Mouse (Mus musculus): Measurements from ENCODE around the gene Ppp6r1.

DNA sequence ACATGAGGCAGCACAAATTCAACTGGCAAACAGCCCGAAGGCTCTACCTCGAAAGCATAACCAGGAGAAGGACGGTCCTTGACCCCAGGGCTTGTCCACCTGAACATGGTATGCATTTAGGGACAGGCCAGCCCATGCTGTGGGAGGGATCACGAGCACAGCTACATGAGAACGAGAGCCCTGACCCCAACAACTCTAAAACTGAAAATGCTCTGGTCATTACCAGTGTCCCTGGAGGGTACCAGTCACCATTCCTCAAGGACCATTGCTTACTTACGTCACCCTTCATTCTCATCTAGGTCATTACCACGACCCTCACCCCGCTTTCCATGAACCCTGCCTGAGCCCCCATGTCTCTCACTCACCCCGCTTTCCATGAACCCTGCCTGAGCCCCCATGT, 10.3 kb upstream of the Ppp6r1 start:
- no peak for TF ChIP-seq POLR2A (IDR thresholded peaks at IDR 0.05; ENCODE audit: borderline replicate concordance, extremely low read depth, insufficient read depth, insufficient read length, poor library complexity, severe bottlenecking)
- no peak for TF ChIP-seq CTCF (IDR thresholded peaks at IDR 0.05; ENCODE audit: borderline replicate concordance, extremely low read depth, insufficient read depth, insufficient read length)

All from brain, embryonic 14.5 days (tissue).